ENCODE assay signal across 14 mouse cellular contexts in genomic region chr10:111924141-111924540, GRCm38 (mm10). TPM values are rescaled to one million over a fixed set of nuclear protein-coding genes. Genes with fewer than 3 reads are reported as not detected.
A peak's percentile ranks its signal among the peaks of the same experiment; 100 is the strongest.
DNase-seq lines count a peak whose midpoint lies in the region; ATAC-seq and TF ChIP-seq lines count a peak whose summit lies in the region.
"Had no signal": no experiment of that assay in that cellular context is flagged by ENCODE, and none has a peak within 500 bp of the region (broad histone marks: within the 10 kb centered on the region; RNA-seq: fewer than 3 reads in every experiment).

No protein-coding gene starts in this region.

- TF ChIP-seq CTCF in MEL (IDR thresholded peaks at IDR 0.05 in 2 of 3, conservative IDR thresholded peaks at IDR 0.05 in 1 of 3; ENCODE audit: control insufficient read depth in 1 of 3, insufficient read depth in 1 of 3, low read depth in 2 of 3, low read length in 3 of 3, poor library complexity in 1 of 3, severe bottlenecking in 1 of 3): no peak

- TF ChIP-seq EP300 in MEL (IDR thresholded peaks at IDR 0.05; ENCODE audit: low read depth in 1 of 2, low read length in 2 of 2): no peak; a peak in 2 of 4 replicates

- H3K4me2 ChIP-seq in kidney, embryonic 14.5 days (replicated peaks; ENCODE audit: low read depth, low read length): no peak overlapping the region
- no peak overlapping the region for H3K4me2 ChIP-seq in embryonic facial prominence, embryonic 14.5 days (ENCODE audit: low read depth, low read length)

- no peak for TF ChIP-seq RAD21 in MEL (IDR thresholded peaks at IDR 0.05; ENCODE audit: low read depth, low read length)

- H3K27ac ChIP-seq in kidney, embryonic 14.5 days (ENCODE audit: low read depth, low read length): no peak overlapping the region
- no peak overlapping the region for H3K27ac ChIP-seq in MEL (ENCODE audit: control insufficient read depth, low read depth, low read length)
- H3K27ac ChIP-seq in embryonic facial prominence, embryonic 14.5 days (replicated peaks; ENCODE audit: low read depth, low read length): no peak overlapping the region

- no peak for DNase-seq in kidney, adult 8-10 months
- DNase-seq in MEL (ENCODE audit: low read depth, low spot score): peak; percentile 52
- DNase-seq in embryonic facial prominence, embryonic 14.5 days (ENCODE audit: low spot score): peak; percentile 14
- peak; percentile 76 for DNase-seq in thymus, postnatal 0 days (ENCODE audit: low spot score)
- DNase-seq in frontal cortex, postnatal 25 days (ENCODE audit: low spot score in 2 of 2): no peak
- DNase-seq: cerebellum, postnatal 36 days; gastrocnemius, postnatal 25 days; heart, postnatal 36 days; kidney, postnatal 25 days; lung, adult 18-20 months; right cerebral cortex, postnatal 4 days had no signal

- 21% methylated on average over 3 of the region's 3 CpGs for WGBS in kidney, embryonic 14.5 days
- 62% methylated on average over 3 of the region's 3 CpGs for WGBS in embryonic facial prominence, embryonic 14.5 days

- no peak overlapping the region for H3K9ac ChIP-seq in kidney, embryonic 14.5 days (ENCODE audit: low read depth, low read length)
- no peak overlapping the region for H3K9ac ChIP-seq in MEL (ENCODE audit: control insufficient read depth, low read depth, low read length, poor library complexity, severe bottlenecking)
- H3K9ac ChIP-seq in embryonic facial prominence, embryonic 14.5 days (ENCODE audit: low read depth, low read length): no peak overlapping the region

- H3K9me3 ChIP-seq in kidney, embryonic 14.5 days (ENCODE audit: control insufficient read depth, low read length): no peaks in the 10 kb centered on the region
- H3K9me3 ChIP-seq in MEL (replicated peaks; ENCODE audit: insufficient read depth, low read length): no peaks in the 10 kb centered on the region
- H3K9me3 ChIP-seq in embryonic facial prominence, embryonic 14.5 days (ENCODE audit: control insufficient read depth, low read length): no peaks in the 10 kb centered on the region
- H3K9me3 ChIP-seq: megakaryocyte, embryonic 14.5 days had no signal

- no peak overlapping the region for H3K4me3 ChIP-seq in kidney, embryonic 14.5 days (ENCODE audit: low read length)
- H3K4me3 ChIP-seq in MEL (ENCODE audit: control insufficient read depth in 1 of 2, insufficient read depth in 1 of 2, low read depth in 2 of 2, low read length in 2 of 2): no peak overlapping the region
- H3K4me3 ChIP-seq in embryonic facial prominence, embryonic 14.5 days (ENCODE audit: low read depth, low read length): no peak overlapping the region
- H3K4me3 ChIP-seq: megakaryocyte, embryonic 14.5 days had no signal

- no peak for TF ChIP-seq POLR2A in MEL (IDR thresholded peaks at IDR 0.05; ENCODE audit: control insufficient read depth in 1 of 2, insufficient read depth in 1 of 2, low read depth in 1 of 2, low read length in 2 of 2, poor library complexity in 1 of 2)

- no peaks in the 10 kb centered on the region for H3K36me3 ChIP-seq in kidney, embryonic 14.5 days (ENCODE audit: control insufficient read depth, insufficient read depth, low read length)
- peaks cover 0 to 19% of the 10 kb centered on the region in 2 experiments; a peak in 2 of 4 replicates for H3K36me3 ChIP-seq in MEL (ENCODE audit: control insufficient read depth in 1 of 2, insufficient read depth in 2 of 2, low read length in 2 of 2)
- no peaks in the 10 kb centered on the region for H3K36me3 ChIP-seq in embryonic facial prominence, embryonic 14.5 days (ENCODE audit: control insufficient read depth, insufficient read depth, low read length)

- H3K27me3 ChIP-seq in kidney, embryonic 14.5 days (ENCODE audit: control insufficient read depth, insufficient read depth, low read length): no peaks in the 10 kb centered on the region
- 0 out of 4 replicates have a peak, but pooled peaks cover 0 to 1% of the 10 kb centered on the region in 2 experiments for H3K27me3 ChIP-seq in MEL (ENCODE audit: control insufficient read depth in 1 of 2, insufficient read depth in 2 of 2, low read length in 2 of 2)
- H3K27me3 ChIP-seq in embryonic facial prominence, embryonic 14.5 days (replicated peaks; ENCODE audit: control insufficient read depth, insufficient read depth, low read length): 0 out of 2 replicates have a peak, but pooled peaks cover 3% of the 10 kb centered on the region

- peaks cover 22% of the 10 kb centered on the region for H3K4me1 ChIP-seq in kidney, embryonic 14.5 days (ENCODE audit: control insufficient read depth, insufficient read depth, low read length)
- peaks cover 10 to 17% of the 10 kb centered on the region in 2 experiments for H3K4me1 ChIP-seq in MEL (ENCODE audit: control insufficient read depth in 1 of 2, insufficient read depth in 2 of 2, low read length in 2 of 2)
- peaks cover 11% of the 10 kb centered on the region; the same call in 1 of the 2 replicates for H3K4me1 ChIP-seq in embryonic facial prominence, embryonic 14.5 days (ENCODE audit: control insufficient read depth, insufficient read depth, low read length)

- 0 out of 2 replicates have a peak, but pooled peaks have one; percentile 8 for ATAC-seq in kidney, embryonic 14.5 days (ENCODE audit: low FRiP score, low TSS enrichment)
- ATAC-seq in embryonic facial prominence, embryonic 14.5 days (ENCODE audit: low read depth): no peak
- no peak for ATAC-seq in megakaryocyte, adult 5-6 weeks (ENCODE audit: poor library complexity, severe bottlenecking)

- H3K79me2 ChIP-seq in MEL (ENCODE audit: control insufficient read depth, insufficient read depth, low read length, poor library complexity): no peaks in the 10 kb centered on the region

TF ChIP-seq in MEL, 35 proteins besides CTCF, POLR2A, EP300 and RAD21:
- TF ChIP-seq NELFE (IDR thresholded peaks at IDR 0.05; ENCODE audit: low read depth, low read length) (no peak), NRF1 (IDR thresholded peaks at IDR 0.05; ENCODE audit: insufficient read depth, low read depth, low read length, poor library complexity, severe bottlenecking) (no peak), MAX (IDR thresholded peaks at IDR 0.05; ENCODE audit: low read length) (no peak), USF1 (IDR thresholded peaks at IDR 0.05; ENCODE audit: low read depth, low read length) (peak; percentile 69; the same call in 1 of the 2 replicates)

RNA-seq across cellular contexts. Expression of gene Krr1, which starts 48.3 kb away (rescaled TPM):
- polyA plus RNA-seq in kidney, embryonic 14.5 days (2014; fragmentation: Nextera tagmentation; extraction: Ambion mirVana): 51.7 and 64.1 TPM in 2 replicates
- total RNA-seq in MEL (2012; rRNA removed): 69.4 and 84.9 TPM in 2 replicates
- polyA plus RNA-seq in MEL (2012; ENCODE audit: insufficient read depth in 1 of 2, insufficient read length in 2 of 2, low read depth in 1 of 2, low replicate concordance in 2 of 2, missing spikeins in 1 of 2): 10 to 100 TPM; 66.3 to 67.2 TPM
- polyA plus RNA-seq in embryonic facial prominence, embryonic 14.5 days (2014; fragmentation: Nextera tagmentation; extraction: Ambion mirVana): 36.8 and 45.9 TPM in 2 replicates
- 41.4 and 45.0 TPM in 2 replicates for polyA plus RNA-seq in thymus, postnatal 0 days (2015; fragmentation: Nextera tagmentation; extraction: Ambion mirVana)
- total RNA-seq in megakaryocyte, adult 5-6 weeks (2015): 46.2 and 50.3 TPM in 2 replicates
- 29.0 and 33.3 TPM in 2 replicates for total RNA-seq in megakaryocyte, adult 5-6 weeks (2017)

Comparison
In these comparisons a context has a peak if more than half of its experiments do, and no peak if none do; other contexts are left out.
1. DNase-seq: peak in MEL (single experiment), embryonic facial prominence, embryonic 14.5 days (single experiment) and thymus, postnatal 0 days (single experiment); none in kidney, adult 8-10 months (0 of 2) and frontal cortex, postnatal 25 days (0 of 2).